Mouse (Mus musculus) layer of hippocampus, adult 8-10 months (tissue): ENCODE data around the gene Calhm1. TPM values are rescaled to one million over a fixed set of nuclear protein-coding genes. Genes with fewer than 3 reads are reported as not detected.

ENCODE experiments used
- DNase-seq, 2 experiments: peaks; one replicate each; pipeline ENCODE4 v3.0.0; 2022; ENCODE audit warnings: low spot score in 2 of 2
- total RNA-seq, 4 experiments: library from RNA; stranded (reverse); gene quantifications; 2 replicates each; pipeline ENCODE4 v1.2.4; 2022

The Calhm1 gene
- total RNA-seq = not detected

DNA sequence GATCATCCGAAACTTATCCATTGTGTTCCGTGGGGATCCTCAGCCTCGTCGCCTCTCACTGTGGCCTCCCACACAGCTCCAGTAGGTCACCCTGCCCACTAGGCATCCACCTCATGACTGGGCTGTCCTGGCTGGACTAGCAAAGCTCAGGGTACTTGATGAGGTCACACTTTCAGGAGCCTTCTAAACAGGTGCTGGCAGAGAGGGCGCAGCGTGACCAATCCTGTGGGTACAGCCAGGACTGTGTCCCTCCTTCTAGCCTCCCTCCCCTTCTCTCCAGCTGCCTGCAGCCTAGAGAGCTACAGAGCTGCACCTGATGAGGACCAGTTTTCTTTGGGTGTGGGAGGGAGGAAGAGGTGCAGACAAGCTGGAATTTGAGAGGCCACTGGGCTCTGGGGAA lies at the start of gene Calhm1:
TSS of gene Calhm1 (minus strand) at position 101 of the 400 bp plus-strand sequence.
- DNase-seq = no peak

GRCm38 (mm10) chr19:47192158-47192557 lies 48.1 kb upstream of the Calhm1 start:
- DNase-seq = no peak

DNA sequence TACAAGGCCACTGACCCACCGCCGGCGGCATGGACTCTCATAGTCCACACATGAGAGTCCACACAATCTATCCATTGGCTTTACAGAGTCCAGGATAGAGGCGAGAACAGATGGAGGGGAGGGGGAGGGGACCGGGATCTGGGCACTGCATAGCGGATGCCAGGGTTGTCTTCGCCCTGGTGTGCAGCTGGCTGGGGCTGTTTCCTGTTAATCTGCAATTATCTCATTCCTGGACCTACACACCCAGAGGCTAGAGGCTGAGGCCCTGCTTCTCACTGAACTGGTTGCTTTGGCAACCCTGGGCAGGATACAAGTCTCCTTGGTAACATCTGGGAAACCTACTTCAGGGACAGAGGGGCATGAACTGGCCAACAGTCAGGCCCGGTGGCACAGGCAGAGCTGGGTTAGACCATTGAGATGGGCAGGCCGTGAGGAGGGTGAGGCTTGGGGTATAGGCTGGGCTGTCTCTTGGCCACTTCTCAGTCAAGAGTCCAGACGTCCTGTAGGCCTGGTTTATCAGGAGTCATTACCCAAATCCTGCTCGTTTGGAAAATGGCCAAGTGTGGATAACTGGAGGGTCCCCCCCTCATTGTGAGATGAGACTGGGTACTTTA lies 44.6 kb upstream of the Calhm1 start:
- no peak for DNase-seq

DNA sequence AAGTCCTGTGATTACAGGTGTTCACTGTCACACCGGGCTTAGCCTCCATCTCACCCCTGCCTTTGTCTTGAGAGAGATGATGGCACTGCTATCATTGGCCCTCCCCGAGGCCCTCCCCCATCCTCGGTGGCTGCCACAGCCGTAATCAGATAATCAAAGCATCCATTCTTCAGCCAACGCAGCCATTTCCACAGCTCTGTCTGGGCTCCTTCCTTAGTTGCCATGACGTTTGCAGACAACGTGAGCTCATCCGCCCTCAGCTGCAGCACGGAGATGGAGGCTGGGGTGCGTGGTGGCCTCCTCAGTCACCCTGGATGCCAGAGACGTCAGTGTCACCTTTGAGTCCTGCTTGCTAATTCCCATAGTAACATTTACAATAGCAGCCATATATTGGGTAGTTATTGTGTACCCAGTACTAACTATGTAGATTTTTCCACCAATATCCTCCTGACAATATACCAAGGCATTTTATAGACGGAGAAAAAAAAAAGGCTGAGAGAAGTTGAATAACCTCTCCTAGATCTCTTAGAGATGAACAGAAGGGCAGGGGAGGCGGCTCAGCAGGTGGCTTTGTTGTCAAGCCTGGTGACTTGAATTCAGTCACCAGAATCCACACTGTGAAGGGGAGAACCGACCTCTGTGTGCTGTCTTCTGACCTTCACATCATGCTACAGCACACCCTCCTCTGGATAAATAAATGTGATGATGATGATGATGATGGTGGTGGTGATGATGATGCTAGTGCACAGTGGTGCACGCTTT lies 42.6 kb upstream of the Calhm1 start:
- DNase-seq = no peak

- DNase-seq = no peak
Observed at GRCm38 (mm10) chr19:47184736-47185135, 40.7 kb upstream of the Calhm1 start.

- no peak for DNase-seq
Observed at GRCm38 (mm10) chr19:47184221-47184620, 40.2 kb upstream of the Calhm1 start.

GRCm38 (mm10) chr19:47180011-47180410 lies 36.0 kb upstream of the Calhm1 start:
- no peak for DNase-seq

- DNase-seq = no peak
Observed at GRCm38 (mm10) chr19:47179272-47179809, 35.3 kb upstream of the Calhm1 start.

GRCm38 (mm10) chr19:47178431-47179271 lies 34.6 kb upstream of the Calhm1 start, which contains the start of gene Neurl1a:
Gene Neurl1a, plus strand, starts transcription at chr19:47178820.
- no peak for DNase-seq

DNA sequence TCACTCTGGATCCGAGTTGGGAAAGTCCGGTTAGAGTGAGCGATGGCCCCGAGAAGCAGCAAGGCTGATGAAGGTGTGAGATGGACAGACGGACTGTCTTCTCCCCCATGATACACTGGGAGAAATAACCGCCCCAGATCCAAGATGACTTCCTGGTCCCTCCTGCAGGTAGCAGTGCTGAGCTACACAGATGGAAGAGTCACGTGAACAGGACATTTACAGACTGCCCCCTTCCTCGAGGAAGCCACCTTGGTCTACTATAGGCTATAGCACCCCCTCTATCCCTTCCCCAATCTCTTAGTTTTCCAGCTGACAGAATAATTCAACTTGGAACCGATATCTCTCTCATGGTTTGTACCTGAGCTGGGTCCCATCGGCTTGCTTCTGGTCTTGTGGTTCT lies 33.9 kb upstream of the Calhm1 start:
- no peak for DNase-seq

- DNase-seq = no peak
Observed at GRCm38 (mm10) chr19:47176916-47177505, 33.0 kb upstream of the Calhm1 start.

- DNase-seq = no peak
Observed at GRCm38 (mm10) chr19:47175472-47175871, 31.4 kb upstream of the Calhm1 start.

- DNase-seq = no peak
Observed at GRCm38 (mm10) chr19:47174515-47174914, 30.5 kb upstream of the Calhm1 start.

DNA sequence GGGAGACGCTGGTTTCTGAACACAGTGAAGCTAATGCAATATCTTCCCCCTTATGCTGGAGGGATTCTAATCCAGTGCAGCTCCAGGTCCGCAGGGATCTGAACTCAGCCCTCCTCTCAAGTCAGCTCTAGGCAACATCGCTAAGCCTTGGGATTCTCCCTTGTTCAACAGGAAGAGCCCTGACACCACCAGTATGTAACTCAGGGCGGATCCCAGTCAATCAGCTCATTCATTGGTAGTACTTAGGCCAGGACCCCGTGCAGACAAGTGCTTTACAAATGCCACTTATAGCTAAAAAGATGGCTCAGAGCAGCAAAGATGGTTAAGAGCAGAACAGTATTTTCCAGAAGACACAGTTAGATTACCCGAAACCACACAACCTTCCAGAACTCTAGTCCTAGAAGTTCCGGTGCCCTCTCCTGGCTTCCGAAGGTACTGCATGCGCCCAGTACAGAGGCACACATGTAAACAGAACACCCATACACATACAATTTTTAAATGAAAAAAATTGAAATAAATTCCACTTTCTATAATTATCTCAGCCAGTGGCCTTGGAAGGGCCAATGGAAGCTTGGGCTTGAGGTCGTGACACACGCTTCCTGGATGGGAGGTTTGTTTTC lies 24.8 kb upstream of the Calhm1 start:
- peak; percentile 74 to 93 for DNase-seq

- no peak for DNase-seq
Observed at GRCm38 (mm10) chr19:47168223-47168622, 24.2 kb upstream of the Calhm1 start.

- DNase-seq = no peak
Observed at GRCm38 (mm10) chr19:47167617-47168214, 23.7 kb upstream of the Calhm1 start.

GRCm38 (mm10) chr19:47166758-47167157 lies 22.7 kb upstream of the Calhm1 start:
- no peak for DNase-seq

- DNase-seq = no peak
Observed at GRCm38 (mm10) chr19:47163176-47163744, 19.2 kb upstream of the Calhm1 start.

GRCm38 (mm10) chr19:47161669-47162068 lies 17.6 kb upstream of the Calhm1 start:
- no peak for DNase-seq

GRCm38 (mm10) chr19:47157664-47158063 lies 13.6 kb upstream of the Calhm1 start, which contains the start of gene Calhm3:
Gene Calhm3, minus strand, starts transcription at chr19:47157764.
- DNase-seq = no peak
